Mouse (Mus musculus): ENCODE results near the gene Arrdc4.
A peak's percentile ranks its signal among the peaks of the same experiment; 100 is the strongest.

The Arrdc4 gene

GRCm38 (mm10) chr7:68712425-68712824, 36.6 kb downstream of the Arrdc4 start:
- peak; percentile 43 for DNase-seq (ENCODE audit: low read depth, low spot score)

- no peak for DNase-seq (ENCODE audit: low read depth, low spot score)
Observed at GRCm38 (mm10) chr7:68709319-68709573, 39.8 kb downstream of the Arrdc4 start.

GRCm38 (mm10) chr7:68708563-68709318, 40.3 kb downstream of the Arrdc4 start:
- no peak for DNase-seq (ENCODE audit: low read depth, low spot score)

GRCm38 (mm10) chr7:68705162-68705561, 43.9 kb downstream of the Arrdc4 start:
- DNase-seq (ENCODE audit: low read depth, low spot score), result no peak

GRCm38 (mm10) chr7:68697313-68697712, 51.7 kb downstream of the Arrdc4 start:
- no peak for DNase-seq (ENCODE audit: low read depth, low spot score)

GRCm38 (mm10) chr7:68696908-68697307, 52.1 kb downstream of the Arrdc4 start:
- no peak for DNase-seq (ENCODE audit: low read depth, low spot score)

GRCm38 (mm10) chr7:68696446-68696845, 52.6 kb downstream of the Arrdc4 start:
- DNase-seq (ENCODE audit: low read depth, low spot score), result no peak

- DNase-seq (ENCODE audit: low read depth, low spot score), result no peak
Observed at GRCm38 (mm10) chr7:68692731-68693130, 56.3 kb downstream of the Arrdc4 start.

GRCm38 (mm10) chr7:68691454-68691853, 57.6 kb downstream of the Arrdc4 start:
- DNase-seq (ENCODE audit: low read depth, low spot score), result no peak

- DNase-seq (ENCODE audit: low read depth, low spot score), result no peak
Observed at GRCm38 (mm10) chr7:68687140-68687611, 61.9 kb downstream of the Arrdc4 start.

Data from brain, adult 2 months (tissue).